Mouse (Mus musculus) layer of hippocampus, postnatal 25 days (tissue): ENCODE results near the gene Acsf2. TPM values are rescaled to one million over a fixed set of nuclear protein-coding genes. Genes with fewer than 3 reads are reported as not detected.
"Not testable (repeated sequence)": the region's sequence is repeated elsewhere in the genome, so short reads cannot be mapped to it uniquely, and the experiment has no call there.

Experiments used
- DNase-seq, 2 experiments: peaks; one replicate each; pipeline ENCODE4 v3.0.0; 2022; ENCODE audit warnings: mixed read lengths in 2 of 2, low spot score in 1 of 2; ENCODE audit errors: extremely low spot score in 1 of 2
- total RNA-seq, 2 experiments: library from RNA; stranded (reverse); gene quantifications; 2 replicates each; pipeline ENCODE4 v1.2.3; 2021

Acsf2 gene
- 10 to 100 TPM; 15.3 to 20.4 TPM for total RNA-seq

- DNase-seq, result peak in 1 of 2 experiments; percentile 11
Observed at GRCm38 (mm10) chr11:94601321-94602281, at the start of gene Acsf2. Gene Acsf2, minus strand, starts transcription at chr11:94601871.

- not testable (repeated sequence) for DNase-seq
Observed at GRCm38 (mm10) chr11:94651241-94651640, 49.6 kb upstream of the Acsf2 start.

GRCm38 (mm10) chr11:94646457-94646856, 44.8 kb upstream of the Acsf2 start:
- DNase-seq, result no peak

- DNase-seq, result no peak
Observed at GRCm38 (mm10) chr11:94644461-94645219, 43.0 kb upstream of the Acsf2 start.

GRCm38 (mm10) chr11:94634431-94634830, 32.8 kb upstream of the Acsf2 start:
- no peak for DNase-seq

- DNase-seq, result no peak
Observed at GRCm38 (mm10) chr11:94632988-94633387, 31.3 kb upstream of the Acsf2 start.

- DNase-seq, result no peak
Observed at GRCm38 (mm10) chr11:94631969-94632368, 30.3 kb upstream of the Acsf2 start.

GRCm38 (mm10) chr11:94630199-94631011, 28.7 kb upstream of the Acsf2 start:
- DNase-seq, result peak; percentile 7 to 17

GRCm38 (mm10) chr11:94629884-94630198, 28.2 kb upstream of the Acsf2 start:
- DNase-seq, result no peak

GRCm38 (mm10) chr11:94629199-94629883, 27.7 kb upstream of the Acsf2 start, which contains the start of gene Lrrc59:
Gene Lrrc59, plus strand, starts transcription at chr11:94629767.
- peak; percentile 94 to 96 for DNase-seq

GRCm38 (mm10) chr11:94622162-94622561, 20.5 kb upstream of the Acsf2 start:
- no peak for DNase-seq

GRCm38 (mm10) chr11:94621458-94621852, 19.8 kb upstream of the Acsf2 start:
- DNase-seq, result no peak

- DNase-seq, result no peak
Observed at GRCm38 (mm10) chr11:94620766-94621457, 19.2 kb upstream of the Acsf2 start.

GRCm38 (mm10) chr11:94617646-94618045, 16.0 kb upstream of the Acsf2 start:
- DNase-seq, result no peak

GRCm38 (mm10) chr11:94615494-94615893, 13.8 kb upstream of the Acsf2 start:
- DNase-seq, result no peak

GRCm38 (mm10) chr11:94614603-94615002, 12.9 kb upstream of the Acsf2 start:
- no peak for DNase-seq

- no peak for DNase-seq
Observed at GRCm38 (mm10) chr11:94610744-94611740, 9.4 kb upstream of the Acsf2 start.

- no peak for DNase-seq
Observed at GRCm38 (mm10) chr11:94602356-94602955, 785 bp upstream of the Acsf2 start.
